Mouse (Mus musculus): ENCODE measurements around the gene Gm17349. TPM values are rescaled to one million over a fixed set of nuclear protein-coding genes. Genes with fewer than 3 reads are reported as not detected.
"Not testable (repeated sequence)": the region's sequence is repeated elsewhere in the genome, so short reads cannot be mapped to it uniquely, and the experiment has no call there.

Gm17349 gene
- not detected in 2 replicates for polyA plus RNA-seq (2012; rRNA removed)

DNA sequence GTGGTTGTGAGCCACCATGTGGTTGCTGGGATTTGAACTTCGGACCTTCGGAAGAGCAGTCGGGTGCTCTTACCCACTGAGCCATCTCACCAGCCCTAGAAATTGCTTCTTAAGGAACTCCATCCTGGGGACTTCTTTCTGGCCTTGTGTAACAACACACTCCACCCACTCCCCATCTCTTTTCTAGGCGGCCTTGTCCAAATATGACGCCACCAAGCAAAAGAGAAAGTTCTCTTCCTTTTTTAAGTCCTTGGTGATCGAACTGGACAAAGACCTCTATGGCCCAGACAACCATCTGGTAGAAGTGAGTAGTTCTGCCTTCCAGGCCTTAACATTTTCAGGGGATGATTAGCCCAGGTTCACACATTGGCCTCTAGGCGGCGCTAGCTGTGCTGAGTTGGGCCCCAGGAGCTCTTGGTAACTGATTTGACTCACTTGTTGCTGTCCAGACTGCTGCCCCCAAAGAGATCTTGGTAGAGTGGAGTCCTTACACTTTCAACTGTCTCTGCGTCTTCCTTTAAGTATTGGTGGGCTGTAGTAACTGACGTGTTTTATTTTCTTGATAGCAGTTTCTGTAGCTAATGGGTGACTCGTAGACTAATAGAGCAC lies at the start of gene Gm17349:
Gene Gm17349 (minus strand): TSS at position 51 of the 609 bp plus-strand sequence.
- DNase-seq (ENCODE audit: low read depth): no peak

DNA sequence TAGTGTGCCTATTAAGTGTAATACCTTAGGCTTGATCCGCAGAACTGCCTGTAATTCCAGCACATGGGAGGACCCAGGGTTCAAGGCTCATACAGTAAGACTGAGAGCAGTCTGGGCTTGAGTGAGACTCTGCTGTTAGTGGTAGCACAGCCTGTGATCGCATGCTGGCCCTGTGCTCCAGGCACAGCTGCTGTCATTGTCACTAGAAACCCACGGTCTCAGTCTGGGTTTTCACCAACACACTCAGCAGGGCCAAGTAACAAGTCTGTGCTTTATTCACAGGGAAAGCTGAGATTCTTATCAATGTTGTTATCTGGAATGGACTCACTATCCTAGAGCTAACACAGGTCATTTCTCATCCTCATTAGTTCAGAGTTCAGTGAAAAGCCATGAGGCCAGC lies 48.9 kb upstream of the Gm17349 start:
- no peak for DNase-seq (ENCODE audit: low read depth)

DNA sequence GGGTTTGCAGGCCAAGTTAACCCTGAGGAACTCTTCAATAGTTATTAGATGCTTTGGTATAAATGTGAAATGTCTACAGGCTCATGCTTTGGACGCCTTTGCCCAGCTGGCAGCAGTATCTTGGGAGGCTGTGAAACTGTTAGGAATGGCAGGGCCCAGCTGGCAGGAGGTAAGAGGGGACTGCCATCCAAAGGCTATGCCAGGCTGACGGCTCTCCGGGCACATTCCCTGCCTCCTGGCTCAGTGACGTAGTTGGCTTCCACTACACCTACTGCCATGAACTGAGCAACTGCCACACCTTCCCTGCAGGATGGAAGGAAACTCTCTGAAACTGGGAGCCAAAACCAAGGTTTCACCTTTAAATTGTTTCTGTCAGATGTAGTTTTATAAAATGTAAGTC lies 34.9 kb upstream of the Gm17349 start:
- DNase-seq (ENCODE audit: low read depth): no peak

DNA sequence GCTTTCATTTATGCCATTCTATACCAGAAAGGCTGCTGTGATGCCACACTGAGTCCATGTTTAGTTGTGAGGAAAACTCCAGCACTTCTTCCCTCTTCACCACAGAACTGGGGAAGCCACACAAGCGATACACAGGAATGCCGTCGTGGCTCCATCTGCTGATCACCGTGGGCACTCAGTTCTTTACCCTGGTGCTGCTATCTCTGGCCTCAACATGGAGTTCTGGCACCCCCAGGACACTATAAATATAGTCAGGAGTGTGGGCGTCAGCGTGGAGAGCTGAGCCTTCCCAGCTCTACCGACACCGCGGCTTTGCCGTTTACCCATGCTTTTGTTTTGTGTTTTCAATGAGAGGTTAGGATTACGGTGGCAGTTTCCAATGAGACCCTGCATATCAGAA lies 31.4 kb upstream of the Gm17349 start:
- no peak for DNase-seq (ENCODE audit: low read depth)

DNA sequence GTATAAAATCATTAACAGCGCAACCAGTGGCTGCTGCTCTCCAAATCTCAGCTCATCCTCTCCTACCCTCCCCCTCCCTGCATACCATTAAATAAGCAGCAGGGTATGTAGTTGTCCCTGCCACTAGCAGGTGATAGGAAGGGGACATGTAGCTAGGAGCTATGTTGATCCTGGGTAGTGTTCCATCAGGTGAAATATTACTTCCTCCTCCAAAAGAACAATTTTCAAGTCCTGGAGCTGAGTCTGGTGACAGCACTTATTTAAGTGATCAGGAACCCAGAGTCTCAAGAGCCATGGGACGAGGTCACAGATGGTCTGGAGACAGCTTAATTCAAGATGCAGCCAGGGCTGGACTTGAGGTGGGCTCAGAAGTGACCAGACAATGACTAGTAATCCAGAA lies 30.3 kb upstream of the Gm17349 start:
- no peak for DNase-seq (ENCODE audit: low read depth)

DNA sequence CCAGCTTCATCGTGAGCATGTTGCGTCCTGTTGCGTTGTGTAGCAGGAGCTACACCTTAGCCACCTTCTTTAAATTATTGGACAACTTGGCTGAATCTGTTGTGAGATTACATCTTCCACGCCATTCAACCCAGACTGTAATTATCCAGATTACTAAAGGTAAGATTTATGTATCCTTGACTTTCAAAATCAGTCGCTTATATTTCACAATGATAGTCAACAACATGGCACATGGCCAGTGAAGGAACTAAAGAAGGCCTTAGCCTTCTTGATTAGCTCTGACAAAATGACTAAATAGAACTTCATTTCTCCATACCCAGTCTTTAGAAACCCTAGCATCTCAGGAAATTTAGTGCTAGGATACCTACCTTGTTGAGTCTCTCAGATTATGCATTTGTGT lies 27.9 kb upstream of the Gm17349 start:
- DNase-seq (ENCODE audit: low read depth): peak; percentile 89

- DNase-seq (ENCODE audit: low read depth): no peak
Observed at GRCm38 (mm10) chr15:99731678-99732077, 26.4 kb upstream of the Gm17349 start.

GRCm38 (mm10) chr15:99731167-99731566 lies 25.9 kb upstream of the Gm17349 start:
- DNase-seq (ENCODE audit: low read depth): no peak

DNA sequence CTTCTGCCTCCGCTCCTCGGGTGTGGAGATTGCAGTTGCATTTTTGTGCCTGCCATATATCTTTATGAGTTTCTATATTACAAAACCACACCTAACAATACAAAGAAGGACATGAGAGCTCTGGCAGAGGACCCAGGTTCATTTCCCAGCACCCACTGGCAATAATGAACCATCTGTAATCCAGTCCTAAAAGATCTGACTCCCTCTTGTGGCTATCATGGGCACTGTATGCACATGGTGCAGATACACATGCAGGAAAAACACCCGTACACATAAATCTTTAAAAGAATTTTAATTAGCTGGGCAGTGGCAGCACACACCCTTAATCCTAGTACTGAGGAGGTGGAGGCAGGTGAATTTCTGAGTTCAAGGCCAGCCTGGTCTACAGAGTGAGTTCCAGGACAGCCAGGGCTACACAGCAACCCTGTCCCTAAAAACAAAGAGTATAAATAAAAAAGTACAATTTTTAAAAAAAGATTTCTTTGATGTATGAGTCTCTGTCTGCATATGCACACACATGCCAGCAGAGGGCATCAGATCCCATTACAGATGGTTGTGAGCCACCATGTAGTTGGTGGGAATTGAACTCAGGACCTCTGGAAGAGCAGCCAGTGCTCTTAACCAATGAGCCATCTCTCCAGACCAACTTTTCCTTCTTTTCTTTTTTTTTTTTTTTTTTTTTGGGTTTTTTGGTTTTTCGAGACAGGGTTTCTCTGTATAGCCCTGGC lies 23.9 kb upstream of the Gm17349 start:
- DNase-seq (ENCODE audit: low read depth): no peak

- no peak for DNase-seq (ENCODE audit: low read depth)
Observed at GRCm38 (mm10) chr15:99728211-99728610, 22.9 kb upstream of the Gm17349 start.

- DNase-seq (ENCODE audit: low read depth): no peak
Observed at GRCm38 (mm10) chr15:99727525-99727924, 22.2 kb upstream of the Gm17349 start.

- DNase-seq (ENCODE audit: low read depth): not testable (repeated sequence)
Observed at GRCm38 (mm10) chr15:99727039-99727438, 21.7 kb upstream of the Gm17349 start.

GRCm38 (mm10) chr15:99726549-99726948 lies 21.3 kb upstream of the Gm17349 start:
- DNase-seq (ENCODE audit: low read depth): no peak

DNA sequence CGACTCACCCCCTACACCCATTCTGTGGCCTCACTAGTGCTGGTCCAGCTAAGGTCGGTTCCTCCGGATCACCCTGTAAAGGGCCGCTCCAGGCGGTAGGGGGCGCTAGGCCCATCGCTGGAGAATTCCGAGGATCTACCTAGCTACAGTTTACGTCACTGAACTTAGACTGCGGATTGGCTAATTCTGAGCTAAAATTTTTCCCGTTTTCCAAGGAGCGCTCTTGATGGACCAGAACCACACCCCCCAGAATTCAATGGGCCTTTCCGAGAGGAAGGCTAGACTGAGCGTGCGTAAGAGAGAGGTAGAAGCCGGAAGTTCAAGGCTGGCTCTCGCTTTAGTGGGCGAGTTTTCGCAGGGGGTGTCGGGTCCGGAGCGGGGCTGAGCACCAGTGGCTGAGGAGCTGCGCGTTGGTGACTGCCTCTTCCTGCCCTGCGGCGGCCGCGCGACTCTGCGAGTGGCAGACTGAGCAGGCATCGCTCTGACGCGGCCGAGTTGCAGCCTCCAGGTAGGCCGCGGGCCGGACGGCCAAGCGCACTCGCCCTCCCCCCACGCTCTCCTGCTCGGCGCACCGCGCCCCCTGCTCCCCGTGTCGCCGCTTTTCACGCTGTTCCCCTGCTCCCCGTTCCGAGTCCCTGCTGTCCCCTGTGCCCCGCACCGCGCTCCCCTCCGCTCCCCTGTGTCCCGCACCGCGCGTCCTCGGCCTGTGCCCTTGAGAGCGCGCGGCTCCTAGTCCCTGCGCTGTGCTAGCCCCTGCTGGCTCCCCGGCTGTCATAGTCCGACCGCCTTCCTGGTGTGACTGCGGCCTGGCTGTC lies 20.3 kb upstream of the Gm17349 start, which contains the start of gene Cox14:
Gene Cox14 (plus strand): TSS at position 278 of the 815 bp plus-strand sequence.
- DNase-seq (ENCODE audit: low read depth): peak; percentile 94

GRCm38 (mm10) chr15:99724292-99725021 lies 19.2 kb upstream of the Gm17349 start:
- no peak for DNase-seq (ENCODE audit: low read depth)

DNA sequence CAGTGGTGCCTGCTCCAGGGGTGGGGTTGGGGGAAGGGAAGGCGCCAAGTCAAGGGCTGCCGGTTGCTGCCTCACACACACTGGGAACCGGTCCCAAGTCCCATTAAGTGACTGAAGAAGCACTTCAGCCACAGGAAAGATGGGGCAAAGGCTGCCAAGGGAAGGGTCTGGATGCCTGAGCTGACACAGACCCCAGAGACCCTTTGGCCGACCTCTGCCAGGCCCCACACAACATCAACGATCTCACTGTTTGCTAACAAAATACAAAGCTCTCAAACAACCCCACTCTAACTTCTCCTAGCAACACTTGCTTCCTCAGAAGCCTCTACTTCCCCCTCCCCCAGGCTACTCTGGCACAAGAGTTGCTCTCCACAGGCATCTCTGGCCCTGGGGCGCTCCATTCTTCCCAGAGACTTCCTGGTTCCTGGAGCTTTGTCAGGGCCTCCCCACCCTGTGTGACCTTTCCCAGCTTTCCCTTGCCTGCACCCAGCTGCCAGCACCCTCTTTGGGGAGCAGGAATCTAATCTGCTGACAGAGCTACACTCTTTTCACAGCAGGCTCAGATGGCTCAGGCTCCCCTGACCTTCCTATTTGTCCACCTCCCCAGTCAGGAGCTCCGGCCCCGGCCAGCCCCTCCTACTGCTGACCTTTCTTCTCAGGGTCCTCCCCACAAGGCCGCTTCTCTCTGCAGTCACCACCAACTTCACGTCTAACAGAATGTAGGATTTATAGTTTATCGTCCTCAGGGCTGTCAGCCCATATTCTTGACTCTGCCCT lies 18.4 kb upstream of the Gm17349 start:
- no peak for DNase-seq (ENCODE audit: low read depth)

- no peak for DNase-seq (ENCODE audit: low read depth)
Observed at GRCm38 (mm10) chr15:99723120-99723514, 17.8 kb upstream of the Gm17349 start.

DNA sequence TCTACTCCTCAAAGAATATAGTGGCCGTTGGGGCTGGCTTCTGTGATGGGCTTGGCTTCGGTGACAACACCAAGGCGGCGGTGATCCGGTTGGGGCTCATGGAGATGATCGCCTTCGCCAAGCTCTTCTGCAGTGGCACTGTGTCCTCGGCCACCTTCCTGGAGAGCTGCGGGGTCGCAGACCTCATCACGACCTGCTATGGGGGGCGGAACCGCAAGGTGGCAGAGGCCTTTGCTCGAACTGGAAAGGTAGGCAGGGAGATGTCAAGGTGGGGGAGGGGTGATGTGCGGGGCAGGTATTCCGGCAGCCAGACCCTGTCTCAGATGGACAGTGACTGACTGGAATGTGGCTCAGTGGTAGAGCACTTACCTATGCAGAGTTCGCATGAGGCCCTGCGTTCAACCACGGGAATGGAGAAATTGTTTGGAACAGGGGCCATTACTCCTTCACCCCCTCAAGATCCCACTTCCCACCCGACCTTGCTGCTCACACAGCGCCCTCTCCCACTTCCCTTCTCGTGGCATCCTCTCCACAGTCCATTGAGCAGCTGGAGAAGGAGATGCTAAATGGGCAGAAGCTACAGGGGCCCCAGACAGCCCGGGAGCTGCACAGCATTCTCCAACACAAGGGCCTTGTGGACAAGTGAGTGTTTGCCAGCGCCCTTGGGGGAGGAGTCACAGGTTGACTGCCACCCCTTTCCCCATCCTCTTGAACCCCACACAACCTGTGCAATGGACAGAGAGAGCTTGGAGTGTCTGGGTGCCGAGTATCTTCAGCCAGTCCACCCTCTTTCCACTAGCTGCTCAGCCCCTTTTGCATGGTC lies 16.8 kb upstream of the Gm17349 start:
- no peak for DNase-seq (ENCODE audit: low read depth)

- no peak for DNase-seq (ENCODE audit: low read depth)
Observed at GRCm38 (mm10) chr15:99719865-99720264, 14.6 kb upstream of the Gm17349 start.

DNA sequence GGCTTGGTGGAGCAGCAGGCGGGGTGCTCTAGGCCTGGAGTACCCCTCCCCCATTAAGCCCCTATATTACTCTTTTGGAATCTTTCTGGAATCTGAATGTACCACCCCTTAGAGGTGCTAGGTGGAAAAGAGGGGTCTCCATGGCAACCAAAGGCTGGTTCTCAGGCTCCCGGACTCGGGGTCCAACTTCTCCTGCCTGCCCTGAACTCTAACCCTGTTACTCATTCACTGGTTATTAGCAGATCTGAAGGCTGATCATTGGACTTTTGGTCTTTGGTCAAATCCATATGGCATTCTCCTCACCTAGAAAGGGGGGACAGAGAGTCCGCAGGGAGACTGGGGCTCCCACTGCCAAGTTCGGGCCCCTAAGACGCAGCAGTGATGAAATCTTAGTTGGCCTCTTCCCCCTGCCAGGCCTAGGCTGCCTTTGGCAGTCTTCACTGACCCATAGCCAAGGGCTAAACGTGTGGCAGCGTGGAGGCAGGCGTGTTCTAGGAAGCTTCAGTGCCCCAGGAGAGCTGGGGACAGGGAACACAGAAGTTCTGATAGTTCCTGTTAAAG lies 13.3 kb upstream of the Gm17349 start:
- no peak for DNase-seq (ENCODE audit: low read depth)

All from gonadal fat pad, adult 2 months (tissue).